Mouse (Mus musculus) layer of hippocampus, adult 9-11 months (tissue): ENCODE measurements around the gene Xrcc1.
"Not testable (repeated sequence)": the region's sequence is repeated elsewhere in the genome, so short reads cannot be mapped to it uniquely, and the experiment has no call there.

ENCODE experiments used
- DNase-seq: peaks from one replicate; pipeline ENCODE4 v3.0.0; 2022

The Xrcc1 gene

GRCm38 (mm10) chr7:24546068-24546614 is at the start of gene Xrcc1, which contains the start of gene Pinlyp:
Xrcc1 (plus strand) TSS chr7:24546289.
Pinlyp (minus strand) TSS chr7:24546118.
- DNase-seq = no peak

- no peak for DNase-seq
Measured at GRCm38 (mm10) chr7:24499856-24500577, 46.1 kb upstream of the Xrcc1 start.

- no peak for DNase-seq
Measured at GRCm38 (mm10) chr7:24500929-24501328, 45.2 kb upstream of the Xrcc1 start.

GRCm38 (mm10) chr7:24501492-24501891 is 44.6 kb upstream of the Xrcc1 start:
- DNase-seq = no peak

- DNase-seq = no peak
Measured at GRCm38 (mm10) chr7:24504004-24504403, 42.1 kb upstream of the Xrcc1 start.

GRCm38 (mm10) chr7:24504868-24505267 is 41.2 kb upstream of the Xrcc1 start:
- no peak for DNase-seq

GRCm38 (mm10) chr7:24505447-24506064 is 40.5 kb upstream of the Xrcc1 start:
- no peak for DNase-seq

- no peak for DNase-seq
Measured at GRCm38 (mm10) chr7:24506065-24506459, 40.0 kb upstream of the Xrcc1 start.

- peak; percentile 60 for DNase-seq
Measured at GRCm38 (mm10) chr7:24506476-24506837, 39.6 kb upstream of the Xrcc1 start.

GRCm38 (mm10) chr7:24506838-24507725 is 39.0 kb upstream of the Xrcc1 start, which contains the start of gene Zfp428:
Zfp428 (plus strand) TSS chr7:24507006.
- DNase-seq = peak; percentile 79

GRCm38 (mm10) chr7:24507726-24508114 is 38.4 kb upstream of the Xrcc1 start:
- DNase-seq = no peak

GRCm38 (mm10) chr7:24512355-24512754 is 33.7 kb upstream of the Xrcc1 start, which contains the start of gene AC161166.1:
AC161166.1 (minus strand) TSS chr7:24512455.
- DNase-seq = no peak

- not testable (repeated sequence) for DNase-seq
Measured at GRCm38 (mm10) chr7:24516319-24516718, 29.8 kb upstream of the Xrcc1 start.

- DNase-seq = no peak
Measured at GRCm38 (mm10) chr7:24517077-24517476, 29.0 kb upstream of the Xrcc1 start.

GRCm38 (mm10) chr7:24517654-24518053 is 28.4 kb upstream of the Xrcc1 start:
- DNase-seq = peak; percentile 79

- no peak for DNase-seq
Measured at GRCm38 (mm10) chr7:24519130-24519529, 27.0 kb upstream of the Xrcc1 start.

GRCm38 (mm10) chr7:24520054-24520453 is 26.0 kb upstream of the Xrcc1 start:
- not testable (repeated sequence) for DNase-seq

GRCm38 (mm10) chr7:24522805-24523204 is 23.3 kb upstream of the Xrcc1 start:
- DNase-seq = no peak

- DNase-seq = no peak
Measured at GRCm38 (mm10) chr7:24523723-24524122, 22.4 kb upstream of the Xrcc1 start.

GRCm38 (mm10) chr7:24524978-24525377 is 21.1 kb upstream of the Xrcc1 start:
- DNase-seq = no peak

GRCm38 (mm10) chr7:24525686-24526420 is 20.2 kb upstream of the Xrcc1 start:
- peak; percentile 31 for DNase-seq

- DNase-seq = no peak
Measured at GRCm38 (mm10) chr7:24528861-24529260, 17.2 kb upstream of the Xrcc1 start.
